Mouse (Mus musculus) urinary bladder, postnatal 4 days (tissue): Measurements from ENCODE around the gene Dysf.
A peak's percentile ranks its signal among the peaks of the same experiment; 100 is the strongest.

Source experiments
- DNase-seq, 2 experiments: peaks; one replicate each; pipeline ENCODE4 v3.0.0; 2021 to 2022; ENCODE audit warnings: low spot score in 2 of 2

The Dysf gene

DNA sequence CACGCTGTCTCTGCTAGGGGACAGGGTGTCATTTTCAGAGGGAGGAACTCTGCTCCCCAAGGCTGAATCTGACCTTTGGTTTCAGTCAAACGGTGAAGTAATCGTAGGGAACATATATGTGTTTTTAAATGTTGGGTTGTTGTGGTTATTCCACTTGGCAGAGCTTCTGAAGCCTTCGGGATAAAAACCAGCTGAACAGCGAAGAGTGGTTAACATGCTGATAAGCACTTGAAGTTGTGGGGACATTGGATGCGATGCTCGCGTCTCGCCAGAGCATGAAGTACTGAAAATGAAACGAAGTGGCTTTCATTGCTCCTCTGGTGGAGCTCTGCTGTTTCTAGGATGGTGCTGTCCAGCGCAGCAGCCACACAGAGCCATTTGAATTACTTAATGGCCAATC is 102.7 kb downstream of the Dysf start:
- DNase-seq = no peak

DNA sequence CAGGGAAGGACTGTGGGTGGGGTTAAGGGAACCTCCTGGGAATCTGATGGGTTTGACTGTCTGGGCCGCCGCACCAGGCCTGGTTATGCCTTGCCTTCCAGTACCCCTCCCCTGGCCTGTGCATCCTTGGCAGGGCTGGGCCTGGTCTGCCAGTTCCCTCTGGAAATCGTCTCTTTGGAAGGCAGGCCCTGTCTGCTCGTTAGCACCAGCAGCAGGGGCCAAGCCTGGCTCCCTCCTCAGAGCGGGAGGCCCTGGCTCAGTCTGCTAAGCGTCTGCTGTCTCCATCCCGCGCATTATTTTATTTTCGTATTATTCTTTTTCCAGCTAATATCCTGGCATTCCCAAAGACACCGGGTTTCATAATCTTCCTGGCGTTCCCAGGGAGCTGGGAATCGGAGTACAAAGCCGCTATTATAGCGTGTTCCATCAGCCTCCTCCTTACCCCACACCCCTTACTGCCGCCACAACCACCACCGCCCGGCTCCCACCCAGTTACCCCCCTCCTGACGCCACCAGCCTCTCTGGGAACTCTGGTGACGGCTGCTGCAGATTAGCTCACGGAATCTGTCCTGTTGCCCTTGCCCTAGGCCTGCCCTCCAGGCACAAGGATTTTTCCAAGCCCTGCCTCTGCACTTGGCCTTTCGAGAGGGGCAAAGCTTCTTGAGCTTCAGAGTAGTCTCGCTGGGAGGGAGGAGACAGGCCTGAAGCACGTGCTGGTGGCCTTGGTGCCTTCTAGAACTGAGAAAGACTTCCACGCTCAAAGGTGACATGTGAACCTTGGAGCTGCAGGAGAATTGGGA is 111.5 kb downstream of the Dysf start:
- no peak for DNase-seq

- no peak for DNase-seq
These were observed 116.2 kb downstream of the Dysf start for GRCm38 (mm10) chr6:84124609-84125008.

GRCm38 (mm10) chr6:84125101-84125500 is 116.7 kb downstream of the Dysf start:
- no peak for DNase-seq

DNA sequence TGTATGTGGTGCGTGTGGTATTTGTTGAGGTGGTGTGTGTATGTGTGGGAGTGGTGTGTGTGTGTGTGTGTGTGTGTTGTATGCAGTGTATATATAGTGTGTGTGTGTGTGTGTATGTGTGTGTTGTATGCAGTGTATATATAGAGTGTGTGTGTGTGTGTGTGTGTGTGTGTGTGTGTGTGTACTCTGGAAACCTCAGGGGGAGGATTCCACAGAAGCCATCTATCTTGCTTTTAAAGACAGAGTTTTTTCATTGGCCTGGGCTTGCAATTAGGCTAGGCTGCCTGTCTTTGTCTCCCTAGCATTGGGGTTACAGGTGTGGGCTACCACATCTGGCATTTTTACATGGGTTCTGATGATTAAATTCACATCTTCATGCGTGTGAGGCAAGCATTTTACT is 119.8 kb downstream of the Dysf start:
- no peak for DNase-seq

- no peak for DNase-seq
These were observed 122.5 kb downstream of the Dysf start for GRCm38 (mm10) chr6:84130867-84131266.

DNA sequence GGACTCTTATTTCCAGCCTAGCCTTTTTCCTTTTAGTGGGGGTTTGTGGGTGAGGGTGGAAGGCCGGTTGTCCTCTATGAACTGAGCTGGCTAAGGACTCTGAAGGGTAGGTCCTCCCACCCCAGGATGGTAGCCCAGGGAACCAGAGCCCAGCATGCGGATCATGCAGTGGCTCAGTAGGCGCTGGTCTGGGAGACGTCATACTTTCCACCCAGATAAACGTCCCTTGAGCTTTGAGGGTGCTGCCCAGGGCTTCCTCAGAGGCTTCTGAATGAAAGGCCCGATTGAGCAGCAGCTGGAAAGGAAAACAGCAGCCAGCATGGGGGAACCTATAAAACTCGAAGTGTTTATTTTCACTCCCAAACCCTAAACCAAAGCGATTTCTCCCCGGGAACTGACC is 123.1 kb downstream of the Dysf start:
- DNase-seq = no peak

- DNase-seq = no peak
These were observed 124.7 kb downstream of the Dysf start for GRCm38 (mm10) chr6:84133053-84133452.

- no peak for DNase-seq
These were observed 125.8 kb downstream of the Dysf start for GRCm38 (mm10) chr6:84133996-84134721.

DNA sequence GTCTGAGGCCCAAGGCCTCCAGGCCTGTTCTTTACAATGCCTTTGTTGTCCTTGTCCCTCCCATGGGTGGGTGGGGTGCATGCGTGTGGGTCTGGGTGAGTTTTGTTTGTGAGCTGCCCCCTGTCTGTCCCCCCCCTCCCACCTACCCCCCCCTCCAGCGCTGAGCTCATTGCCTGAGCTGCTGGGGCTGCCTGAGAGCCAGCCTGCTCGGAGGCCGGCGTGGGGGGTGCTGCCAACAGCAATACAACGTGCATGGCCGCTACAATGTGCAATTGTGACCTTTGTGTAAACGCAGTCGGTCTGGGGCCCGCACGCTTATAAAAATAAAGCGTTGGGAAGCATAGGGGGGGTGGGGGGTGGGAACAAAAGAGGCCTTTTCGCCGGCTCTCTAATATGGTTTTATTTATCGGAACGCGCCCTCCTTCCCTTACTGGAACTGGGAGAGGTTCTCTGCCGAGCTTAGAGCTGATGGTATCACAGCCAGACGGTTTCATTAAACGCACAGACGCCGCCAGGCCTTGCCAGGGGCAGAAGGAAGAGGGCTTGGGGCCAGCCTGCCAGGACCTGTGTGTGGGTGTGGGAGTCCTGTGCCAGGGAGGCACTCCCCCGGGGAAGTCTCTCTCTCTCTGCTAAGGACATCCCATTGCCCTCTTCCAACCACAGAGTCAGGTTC is 126.5 kb downstream of the Dysf start:
- peak in 1 of 2 experiments; percentile 30 for DNase-seq

DNA sequence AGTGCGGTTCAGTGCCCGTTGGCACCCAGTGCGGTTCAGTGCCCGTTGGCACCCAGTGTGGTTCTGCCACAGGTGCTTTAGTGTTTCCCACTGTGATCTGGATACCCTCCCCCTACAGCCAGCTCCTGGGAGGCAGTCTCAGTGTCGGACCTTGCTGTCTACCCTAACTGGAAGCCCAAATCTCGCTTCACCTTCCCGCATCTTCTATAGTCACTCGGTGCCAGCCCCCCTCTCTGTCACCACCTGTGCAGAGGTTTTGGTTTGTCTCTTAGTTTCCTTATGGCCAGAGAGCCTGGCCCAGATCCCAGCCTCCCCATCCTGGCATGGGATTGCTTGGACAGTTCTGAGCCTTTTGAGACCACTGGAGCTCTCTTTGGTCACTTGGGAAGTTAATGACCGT is 127.3 kb downstream of the Dysf start:
- DNase-seq = no peak

GRCm38 (mm10) chr6:84136345-84136744 is 128.0 kb downstream of the Dysf start:
- DNase-seq = no peak

DNA sequence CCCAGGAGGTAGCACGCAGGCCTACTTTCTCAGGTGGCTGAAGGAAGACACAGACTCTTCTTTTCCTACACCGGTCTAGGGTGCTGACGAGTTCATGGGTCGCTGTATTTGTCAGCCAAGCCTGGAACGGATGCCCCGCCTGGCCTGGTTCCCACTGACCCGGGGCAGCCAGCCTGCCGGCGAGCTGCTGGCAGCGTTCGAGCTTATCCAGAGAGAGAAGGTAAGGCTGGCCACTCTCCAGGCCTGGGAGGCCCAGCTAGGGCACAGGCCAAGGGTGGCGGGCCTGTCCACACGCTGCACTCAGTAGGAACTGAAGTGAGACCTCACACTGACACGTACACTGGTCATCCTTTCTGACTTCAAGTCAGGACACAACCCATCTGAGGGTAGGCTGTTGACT is 131.5 kb downstream of the Dysf start:
- DNase-seq = no peak

GRCm38 (mm10) chr6:84142481-84142880 is 134.1 kb downstream of the Dysf start:
- DNase-seq = no peak

DNA sequence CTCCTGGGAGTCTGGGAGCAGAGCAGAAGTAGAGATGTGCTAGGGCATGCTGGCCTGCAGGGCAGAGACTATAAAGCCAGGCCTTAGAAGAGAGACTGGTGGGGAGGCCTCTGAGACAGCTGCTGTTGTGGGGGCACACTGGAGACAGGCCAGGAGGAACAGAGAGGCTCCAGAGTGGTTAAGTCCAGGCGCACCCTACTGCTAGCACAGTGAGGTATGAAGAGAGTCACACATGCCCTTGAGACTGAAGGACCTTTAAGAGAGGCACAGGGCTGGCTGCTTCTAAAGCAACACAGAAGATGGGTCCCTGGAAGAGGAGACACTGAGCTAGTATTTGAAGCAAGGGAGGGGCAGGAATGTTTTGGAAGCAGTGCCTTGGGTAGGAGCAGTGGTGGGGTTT is 134.9 kb downstream of the Dysf start:
- DNase-seq = no peak

DNA sequence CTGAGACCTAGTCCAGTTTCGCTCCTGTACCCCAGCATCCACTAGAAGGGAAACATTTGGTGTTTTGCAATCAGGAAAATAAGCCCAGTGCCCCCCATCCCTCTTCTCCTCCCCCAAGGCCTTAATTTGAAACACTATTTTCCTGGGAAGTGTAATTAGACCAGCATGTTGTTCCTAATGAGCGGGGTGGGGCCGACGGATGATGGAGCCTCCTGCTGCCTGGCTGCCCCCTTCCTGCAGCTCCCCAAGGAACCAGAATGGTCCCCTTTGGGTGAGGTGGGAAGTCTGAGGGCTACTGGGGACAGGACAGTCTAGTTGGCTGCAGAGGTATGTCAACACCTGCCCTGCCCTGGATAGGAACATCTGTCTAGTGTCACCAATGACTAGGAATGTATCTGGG is 136.0 kb downstream of the Dysf start:
- no peak for DNase-seq

GRCm38 (mm10) chr6:84147206-84148004 is 139.0 kb downstream of the Dysf start:
- DNase-seq = no peak

GRCm38 (mm10) chr6:84148470-84148869 is 140.1 kb downstream of the Dysf start:
- no peak for DNase-seq

GRCm38 (mm10) chr6:84154508-84154907 is 146.1 kb downstream of the Dysf start:
- no peak for DNase-seq

DNA sequence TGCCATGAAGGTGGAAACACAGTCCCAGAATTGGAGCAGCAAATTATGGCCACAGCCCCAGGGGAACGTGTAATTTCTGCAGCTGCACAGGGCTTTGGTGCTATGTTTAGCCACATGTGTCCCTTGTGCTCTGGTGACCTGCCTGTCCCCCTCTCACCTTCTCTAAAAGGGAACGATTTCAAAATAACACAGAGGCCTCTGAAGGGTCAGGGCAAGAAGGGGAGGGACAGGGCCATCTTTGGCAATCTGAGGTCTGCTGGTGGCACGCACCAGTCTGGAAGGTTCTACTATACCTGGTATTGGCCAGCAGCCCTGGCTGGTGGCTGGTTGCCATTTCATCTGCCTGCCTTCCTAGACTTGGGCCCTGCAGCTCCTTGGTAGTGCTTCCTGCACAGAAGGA is 147.4 kb downstream of the Dysf start:
- no peak for DNase-seq

- DNase-seq = no peak
These were observed 148.2 kb downstream of the Dysf start for GRCm38 (mm10) chr6:84156481-84157025.

DNA sequence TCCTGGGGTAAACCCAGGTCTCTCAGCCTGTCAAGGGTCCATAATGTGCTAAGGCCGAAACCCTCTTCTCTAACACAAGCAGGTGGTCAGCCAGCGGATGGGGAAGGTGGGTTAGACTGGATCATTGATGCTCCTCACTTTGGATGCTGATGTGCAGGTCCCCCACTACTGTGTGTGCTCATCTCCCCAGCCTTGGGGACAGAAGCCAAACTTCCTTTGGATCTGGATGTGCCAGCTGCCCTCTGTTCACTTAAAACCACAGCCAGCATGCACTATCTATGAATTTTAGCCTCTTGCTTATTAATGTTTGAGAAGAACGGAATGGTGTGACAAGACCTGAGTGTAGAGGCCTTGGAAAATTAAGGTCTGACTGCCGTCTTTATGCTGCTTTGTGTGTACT is 150.7 kb downstream of the Dysf start:
- DNase-seq = no peak
